Mouse (Mus musculus): ENCODE data around the gene Wdr59.
"Not testable (repeated sequence)": the region's sequence is repeated elsewhere in the genome, so short reads cannot be mapped to it uniquely, and the experiment has no call there.

Wdr59 gene

GRCm38 (mm10) chr8:111537765-111538158 is 15.9 kb upstream of the Wdr59 start:
- no peak for DNase-seq

- DNase-seq = peak; percentile 56
Observed at GRCm38 (mm10) chr8:111536978-111537764, 15.3 kb upstream of the Wdr59 start.

- peak; percentile 71 for DNase-seq
Observed at GRCm38 (mm10) chr8:111536031-111536977, 14.4 kb upstream of the Wdr59 start, which contains the start of gene Znrf1. Gene Znrf1 (plus strand): TSS chr8:111536097.

- DNase-seq = no peak
Observed at GRCm38 (mm10) chr8:111535491-111535890, 13.6 kb upstream of the Wdr59 start.

- no peak for DNase-seq
Observed at GRCm38 (mm10) chr8:111533503-111533902, 11.6 kb upstream of the Wdr59 start.

GRCm38 (mm10) chr8:111531621-111532020 is 9.7 kb upstream of the Wdr59 start:
- no peak for DNase-seq

GRCm38 (mm10) chr8:111531191-111531590 is 9.3 kb upstream of the Wdr59 start:
- no peak for DNase-seq

GRCm38 (mm10) chr8:111528071-111528470 is 6.2 kb upstream of the Wdr59 start:
- DNase-seq = no peak

- DNase-seq = no peak
Observed at GRCm38 (mm10) chr8:111527149-111527548, 5.3 kb upstream of the Wdr59 start.

GRCm38 (mm10) chr8:111526403-111527024 is 4.6 kb upstream of the Wdr59 start:
- DNase-seq = no peak

GRCm38 (mm10) chr8:111517466-111517865 is 4.4 kb downstream of the Wdr59 start:
- DNase-seq = no peak

GRCm38 (mm10) chr8:111516451-111517035 is 5.3 kb downstream of the Wdr59 start:
- no peak for DNase-seq

GRCm38 (mm10) chr8:111513446-111513845 is 8.4 kb downstream of the Wdr59 start:
- no peak for DNase-seq

GRCm38 (mm10) chr8:111512941-111513340 is 9.0 kb downstream of the Wdr59 start:
- no peak for DNase-seq

GRCm38 (mm10) chr8:111510401-111510800 is 11.5 kb downstream of the Wdr59 start:
- DNase-seq = no peak

- no peak for DNase-seq
Observed at GRCm38 (mm10) chr8:111509278-111509677, 12.6 kb downstream of the Wdr59 start.

- DNase-seq = no peak
Observed at GRCm38 (mm10) chr8:111508566-111508965, 13.3 kb downstream of the Wdr59 start.

- DNase-seq = no peak
Observed at GRCm38 (mm10) chr8:111501724-111502464, 20.0 kb downstream of the Wdr59 start.

- not testable (repeated sequence) for DNase-seq
Observed at GRCm38 (mm10) chr8:111498249-111498648, 23.6 kb downstream of the Wdr59 start.

GRCm38 (mm10) chr8:111496326-111496725 is 25.6 kb downstream of the Wdr59 start:
- no peak for DNase-seq

GRCm38 (mm10) chr8:111493176-111493575 is 28.7 kb downstream of the Wdr59 start:
- DNase-seq = no peak

- no peak for DNase-seq
Observed at GRCm38 (mm10) chr8:111492508-111492907, 29.4 kb downstream of the Wdr59 start.

Data from right cerebral cortex, postnatal 14 days (tissue).